Mouse (Mus musculus) heart, embryonic 10.5 days (tissue): ENCODE measurements around the gene Porcn. TPM values are rescaled to one million over a fixed set of nuclear protein-coding genes. Genes with fewer than 3 reads are reported as not detected.
A peak's percentile ranks its signal among the peaks of the same experiment; 100 is the strongest.

ENCODE experiments used
- DNase-seq: peaks from one replicate; pipeline ENCODE4 v3.0.0-alpha.2; 2017; ENCODE audit warnings: low spot score
- H3K27ac ChIP-seq: fragments of 300-500 bp; sonication (generic); 2 replicates; pipeline ENCODE4 v1.5.1; 2016; ENCODE audit warnings: mild to moderate bottlenecking
- H3K27me3 ChIP-seq: fragments of 300-500 bp; sonication (generic); 2 replicates; pipeline ENCODE4 v1.6.1; 2016; ENCODE audit warnings: mild to moderate bottlenecking; ENCODE audit not compliant: poor library complexity, insufficient read depth, severe bottlenecking
- H3K36me3 ChIP-seq: fragments of 300-500 bp; sonication (generic); 2 replicates; pipeline ENCODE4 v1.6.1; 2016; ENCODE audit warnings: mild to moderate bottlenecking, moderate library complexity
- H3K4me1 ChIP-seq: fragments of 300-500 bp; sonication (generic); 2 replicates; pipeline ENCODE4 v1.6.1; 2016; ENCODE audit warnings: mild to moderate bottlenecking
- H3K4me3 ChIP-seq: fragments of 300-500 bp; sonication (generic); 2 replicates; pipeline ENCODE4 v1.5.1; 2016; ENCODE audit warnings: mild to moderate bottlenecking, moderate library complexity
- H3K9me3 ChIP-seq: fragments of 300-500 bp; sonication (generic); 2 replicates; pipeline ENCODE4 v1.6.1; 2016; ENCODE audit warnings: mild to moderate bottlenecking, moderate library complexity
- WGBS: fragments of 180-500 bp; shearing (Covaris S2); methylation state at CpG from one replicate; pipeline ENCODE4 v1.1.7; 2016; 5-methylcytosine and 5-hydroxymethylcytosine counted together
- polyA plus RNA-seq: library from polyadenylated mRNA; unstranded; fragments of >200 nt; fragmentation: Nextera tagmentation; extraction: Ambion mirVana; gene quantifications from 2 replicates; pipeline ENCODE4 v1.2.1, GENCODE M21; 2016

Gene Porcn
- polyA plus RNA-seq: 4.6 and 5.5 TPM in 2 replicates

- 12% methylated on average over 46 of the region's 46 CpGs for WGBS
- H3K36me3 ChIP-seq: no peaks in the 10 kb centered on the region
- peak; percentile 90 for DNase-seq
- H3K4me3 ChIP-seq: peak within 1 kb of the TSS; percentile 61
- no peaks in the 10 kb centered on the region for H3K27me3 ChIP-seq
- H3K9me3 ChIP-seq: no peaks in the 10 kb centered on the region
- peak within 1 kb of the TSS; percentile 56 for H3K27ac ChIP-seq
- H3K4me1 ChIP-seq: no peaks in the 10 kb centered on the region
Measured at GRCm38 (mm10) chrX:8206015-8206693, at the start of gene Porcn. Porcn (minus strand) TSS chrX:8206525.

- no peak overlapping the region for H3K27ac ChIP-seq
- 34% methylated on average over 3 of the region's 6 CpGs for WGBS
- H3K4me3 ChIP-seq: no peak overlapping the region
- no peak for DNase-seq
- no peaks in the 10 kb centered on the region for H3K9me3 ChIP-seq
- H3K27me3 ChIP-seq: no peaks in the 10 kb centered on the region
- H3K36me3 ChIP-seq: no peaks in the 10 kb centered on the region
- no peaks in the 10 kb centered on the region; the same call in 1 of the 2 replicates for H3K4me1 ChIP-seq
Measured at GRCm38 (mm10) chrX:8255807-8256206, 49.5 kb upstream of the Porcn start.

- 71% methylated on average over 2 of the region's 2 CpGs for WGBS
- no peak overlapping the region for H3K27ac ChIP-seq
- no peaks in the 10 kb centered on the region for H3K27me3 ChIP-seq
- H3K4me1 ChIP-seq: no peaks in the 10 kb centered on the region; the same call in 1 of the 2 replicates
- H3K36me3 ChIP-seq: no peaks in the 10 kb centered on the region
- no peak for DNase-seq
- no peaks in the 10 kb centered on the region for H3K9me3 ChIP-seq
- no peak overlapping the region for H3K4me3 ChIP-seq
Measured at GRCm38 (mm10) chrX:8253711-8254110, 47.4 kb upstream of the Porcn start.

- peak within 1 kb of the TSS; percentile 86 for H3K27ac ChIP-seq
- 11% methylated on average over 45 of the region's 45 CpGs for WGBS
Measured at GRCm38 (mm10) chrX:8252334-8253285, 46.3 kb upstream of the Porcn start, which contains the start of gene Ftsj1. Ftsj1 (minus strand) TSS chrX:8252406.

GRCm38 (mm10) chrX:8251789-8252333, 45.5 kb upstream of the Porcn start:
- Histone ChIP-seq H3K27me3 (no peaks in the 10 kb centered on the region), H3K36me3 (no peaks in the 10 kb centered on the region), H3K4me1 (no peaks in the 10 kb centered on the region; the same call in 1 of the 2 replicates), H3K27ac (peak overlapping the region; percentile 86), H3K4me3 (peak overlapping the region; percentile 68), H3K9me3 (no peaks in the 10 kb centered on the region)
- DNase-seq: no peak
- 12% methylated on average over 18 of the region's 18 CpGs for WGBS

More at GRCm38 (mm10) chrX:8252334-8253285, 46.3 kb upstream of the Porcn start, which contains the start of gene Ftsj1:
- no peaks in the 10 kb centered on the region; the same call in 1 of the 2 replicates for H3K4me1 ChIP-seq
- H3K36me3 ChIP-seq: no peaks in the 10 kb centered on the region
- no peaks in the 10 kb centered on the region for H3K9me3 ChIP-seq
- H3K27me3 ChIP-seq: no peaks in the 10 kb centered on the region
- peak; percentile 90 for DNase-seq
- peak within 1 kb of the TSS; percentile 68 for H3K4me3 ChIP-seq

GRCm38 (mm10) chrX:8248542-8249120, 42.3 kb upstream of the Porcn start:
- Histone ChIP-seq H3K4me3 (no peak overlapping the region), H3K4me1 (no peaks in the 10 kb centered on the region; the same call in 1 of the 2 replicates), H3K27ac (no peak overlapping the region), H3K27me3 (no peaks in the 10 kb centered on the region), H3K36me3 (no peaks in the 10 kb centered on the region; the same call in 1 of the 2 replicates), H3K9me3 (no peaks in the 10 kb centered on the region)
- DNase-seq: no peak
- WGBS: 70% methylated on average over 8 of the region's 8 CpGs

- no peaks in the 10 kb centered on the region; the same call in 1 of the 2 replicates for H3K36me3 ChIP-seq
- no peak overlapping the region for H3K27ac ChIP-seq
- no peak for DNase-seq
- no peaks in the 10 kb centered on the region; the same call in 1 of the 2 replicates for H3K4me1 ChIP-seq
- H3K27me3 ChIP-seq: no peaks in the 10 kb centered on the region
- H3K9me3 ChIP-seq: no peaks in the 10 kb centered on the region
- no peak overlapping the region for H3K4me3 ChIP-seq
- WGBS: 78% methylated on average over 2 of the region's 2 CpGs
Measured at GRCm38 (mm10) chrX:8247680-8248079, 41.4 kb upstream of the Porcn start.

GRCm38 (mm10) chrX:8238804-8239395, 32.6 kb upstream of the Porcn start:
- Histone ChIP-seq H3K4me1 (no peaks in the 10 kb centered on the region), H3K27me3 (no peaks in the 10 kb centered on the region), H3K36me3 (no peaks in the 10 kb centered on the region; the same call in 1 of the 2 replicates), H3K9me3 (no peaks in the 10 kb centered on the region), H3K4me3 (no peak overlapping the region), H3K27ac (no peak overlapping the region)
- DNase-seq: no peak
- 73% methylated on average over 13 of the region's 13 CpGs for WGBS

GRCm38 (mm10) chrX:8236704-8237103, 30.4 kb upstream of the Porcn start:
- 84% methylated on average over 2 of the region's 2 CpGs for WGBS
- Histone ChIP-seq H3K27me3 (no peaks in the 10 kb centered on the region), H3K27ac (no peak overlapping the region), H3K4me3 (no peak overlapping the region), H3K9me3 (no peaks in the 10 kb centered on the region), H3K36me3 (no peaks in the 10 kb centered on the region; the same call in 1 of the 2 replicates), H3K4me1 (no peaks in the 10 kb centered on the region)
- DNase-seq: no peak

- no peaks in the 10 kb centered on the region for H3K36me3 ChIP-seq
- H3K27ac ChIP-seq: no peak overlapping the region
- H3K4me3 ChIP-seq: no peak overlapping the region
- no peaks in the 10 kb centered on the region for H3K9me3 ChIP-seq
- no peaks in the 10 kb centered on the region for H3K27me3 ChIP-seq
- no peaks in the 10 kb centered on the region for H3K4me1 ChIP-seq
- DNase-seq: no peak
- WGBS: 75% methylated on average over 3 of the region's 3 CpGs
Measured at GRCm38 (mm10) chrX:8233602-8234001, 27.3 kb upstream of the Porcn start.

- Histone ChIP-seq H3K36me3 (no peaks in the 10 kb centered on the region), H3K27me3 (no peaks in the 10 kb centered on the region), H3K4me3 (no peak overlapping the region), H3K9me3 (no peaks in the 10 kb centered on the region), H3K4me1 (no peaks in the 10 kb centered on the region), H3K27ac (no peak overlapping the region)
- 67% methylated on average over 4 of the region's 4 CpGs for WGBS
- no peak for DNase-seq
Measured at GRCm38 (mm10) chrX:8230272-8230671, 23.9 kb upstream of the Porcn start.

- Histone ChIP-seq H3K4me3 (no peak overlapping the region), H3K27me3 (no peaks in the 10 kb centered on the region), H3K36me3 (no peaks in the 10 kb centered on the region), H3K9me3 (no peaks in the 10 kb centered on the region), H3K27ac (no peak overlapping the region), H3K4me1 (no peaks in the 10 kb centered on the region)
- no peak for DNase-seq
- WGBS: 78% methylated on average over 7 of the region's 7 CpGs
Measured at GRCm38 (mm10) chrX:8223473-8223872, 17.1 kb upstream of the Porcn start.
